Mouse (Mus musculus) frontal cortex, adult (tissue): ENCODE measurements around the gene Palm.

Experiments
- ATAC-seq: cut with Nextera tagmentation; 2 replicates; pipeline ENCODE4 v1.9.2; 2017; ENCODE audit warnings: mild to moderate bottlenecking, moderate library complexity, mixed read lengths; ENCODE audit not compliant: low TSS enrichment

The Palm gene

GRCm38 (mm10) chr10:79772320-79772719, 21.1 kb upstream of the Palm start:
- ATAC-seq, result no peak

DNA sequence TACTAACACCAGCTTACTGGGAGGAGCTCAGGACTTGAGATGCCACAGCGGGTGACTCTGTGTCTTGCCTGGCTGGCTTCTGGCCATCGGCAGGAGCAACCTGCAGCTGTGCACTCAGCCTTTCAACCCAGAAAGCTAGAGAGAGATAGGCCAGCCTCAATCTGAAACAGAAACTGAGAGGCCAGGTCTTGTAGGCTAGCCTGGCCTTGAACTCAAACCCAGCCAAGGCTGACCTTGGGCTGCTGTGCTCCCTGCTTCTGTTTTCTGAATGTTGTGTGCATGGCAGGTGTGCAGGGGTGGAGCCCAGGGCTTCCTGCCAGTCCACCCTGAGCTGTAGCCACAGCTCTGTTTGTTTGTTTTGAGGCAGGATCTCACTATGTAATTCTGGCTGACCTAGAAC, 20.2 kb upstream of the Palm start:
- ATAC-seq, result no peak

DNA sequence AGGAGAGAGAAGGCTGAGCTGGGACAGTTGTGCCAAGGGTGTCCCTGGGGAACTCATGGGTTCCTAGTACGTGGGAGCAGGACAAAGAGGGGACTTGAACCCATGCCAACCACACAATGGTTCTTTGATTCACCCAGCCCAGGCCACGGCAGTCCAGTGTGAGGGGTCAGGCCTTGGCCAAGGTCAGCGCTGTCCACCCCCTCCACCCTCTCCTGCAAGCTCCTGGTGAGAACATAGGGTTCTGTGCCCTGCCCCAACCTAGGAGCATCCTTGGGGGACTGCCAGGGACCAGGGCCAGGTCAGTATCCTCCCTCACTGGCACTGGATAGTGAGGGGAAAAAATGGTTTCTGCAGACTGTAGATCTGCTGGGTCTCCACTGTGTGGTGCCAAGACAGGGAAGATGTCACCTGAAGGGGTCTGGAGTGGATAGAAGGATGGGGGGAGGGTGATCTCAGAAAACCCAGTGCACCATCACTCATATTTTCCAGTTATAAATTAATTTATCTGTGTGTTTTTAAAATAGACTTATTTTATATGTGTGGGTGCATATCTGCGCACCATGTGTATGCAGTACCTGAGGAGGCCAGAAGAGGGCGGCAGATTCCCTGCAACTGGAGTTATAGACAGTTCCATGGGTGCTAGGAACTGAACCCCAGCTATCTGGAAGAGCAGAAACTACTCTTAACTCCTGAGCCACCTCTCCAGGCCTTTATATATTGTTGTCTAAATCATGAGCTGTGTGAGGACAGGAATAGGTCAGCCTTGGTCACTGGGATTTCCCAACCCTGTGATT, 18.7 kb upstream of the Palm start:
- no peak for ATAC-seq

DNA sequence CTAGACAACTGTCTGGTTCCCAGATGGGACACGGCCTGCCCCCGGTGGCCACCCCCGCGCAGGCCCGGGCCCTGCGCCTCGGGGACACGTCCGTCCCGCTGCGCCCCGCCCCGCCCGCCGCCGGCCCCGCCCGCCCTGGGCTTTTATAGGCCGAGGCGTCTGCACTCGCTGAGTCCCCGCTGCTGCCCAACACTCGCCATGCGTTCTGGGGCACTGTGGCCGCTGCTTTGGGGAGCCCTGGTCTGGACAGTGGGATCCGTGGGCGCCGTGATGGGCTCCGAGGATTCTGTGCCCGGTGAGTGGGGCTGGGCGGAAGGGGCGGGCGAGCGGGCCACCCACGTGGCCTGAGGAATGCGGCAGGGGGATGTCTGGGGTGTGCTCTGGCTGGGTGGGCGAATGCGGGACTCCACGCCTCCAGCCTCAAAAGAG, 16.3 kb upstream of the Palm start, which contains the start of gene Fstl3:
Gene Fstl3 (plus strand): TSS at position 170 of the 429 bp plus-strand sequence.
- ATAC-seq, result no peak

- no peak for ATAC-seq
These were observed 15.4 kb upstream of the Palm start for GRCm38 (mm10) chr10:79778006-79778405.

- no peak for ATAC-seq
These were observed 14.2 kb upstream of the Palm start for GRCm38 (mm10) chr10:79779193-79779592.

DNA sequence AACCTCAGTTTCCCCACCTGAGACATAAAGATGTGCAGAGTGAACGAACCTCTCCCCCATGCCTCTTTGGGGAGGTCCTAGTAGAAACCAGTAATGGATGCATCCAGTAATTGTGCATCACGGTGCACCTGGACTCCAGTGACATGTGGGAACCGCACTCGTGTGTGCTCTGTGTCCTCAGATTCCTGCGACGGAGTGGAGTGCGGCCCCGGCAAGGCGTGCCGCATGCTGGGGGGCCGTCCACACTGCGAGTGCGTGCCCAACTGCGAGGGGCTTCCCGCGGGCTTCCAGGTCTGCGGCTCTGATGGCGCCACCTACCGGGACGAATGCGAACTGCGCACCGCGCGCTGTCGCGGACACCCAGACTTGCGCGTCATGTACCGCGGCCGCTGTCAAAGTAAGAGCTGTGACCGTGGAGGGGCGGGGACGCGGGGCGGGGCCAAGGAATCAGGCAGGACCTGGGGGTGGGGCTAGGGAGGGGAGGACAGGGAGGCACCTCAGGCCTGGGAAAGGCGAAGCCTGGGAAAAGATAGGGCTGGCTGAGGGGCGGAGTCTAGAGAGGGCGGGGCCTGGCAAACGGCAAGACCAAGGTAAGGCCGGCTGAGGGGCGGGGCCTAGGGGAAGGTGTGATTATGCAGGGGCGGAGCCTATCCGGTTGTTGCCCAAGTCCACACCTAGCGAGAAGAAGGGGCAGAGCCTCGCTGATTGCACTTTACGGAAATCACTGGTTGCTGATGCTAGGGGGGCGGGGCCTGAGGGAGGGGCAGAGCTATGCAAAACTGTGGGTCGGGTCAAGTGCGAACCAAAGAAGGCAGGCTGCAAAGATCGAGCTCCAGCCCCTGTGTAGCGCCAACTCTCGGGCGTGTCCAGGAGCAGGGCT, 13.3 kb upstream of the Palm start:
- peak; percentile 74 for ATAC-seq

DNA sequence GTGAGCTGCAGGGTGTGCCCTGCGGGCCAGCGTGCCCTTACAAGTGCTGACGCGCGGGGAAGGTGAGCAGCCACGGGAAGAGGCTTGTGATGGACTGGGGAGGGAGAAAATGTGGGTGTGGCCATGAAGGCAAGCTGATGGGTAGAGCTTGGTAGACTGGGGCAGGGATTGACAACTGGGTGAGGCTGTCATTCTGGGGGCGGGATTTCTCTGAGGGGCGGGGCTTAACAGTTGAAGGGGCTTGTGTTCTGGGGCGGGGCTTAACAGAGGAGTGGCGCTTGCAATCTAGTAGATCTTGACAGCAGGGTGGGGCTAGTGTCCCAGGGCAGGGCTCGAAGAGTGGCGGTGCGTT, 12.7 kb upstream of the Palm start:
- peak; percentile 57 for ATAC-seq

DNA sequence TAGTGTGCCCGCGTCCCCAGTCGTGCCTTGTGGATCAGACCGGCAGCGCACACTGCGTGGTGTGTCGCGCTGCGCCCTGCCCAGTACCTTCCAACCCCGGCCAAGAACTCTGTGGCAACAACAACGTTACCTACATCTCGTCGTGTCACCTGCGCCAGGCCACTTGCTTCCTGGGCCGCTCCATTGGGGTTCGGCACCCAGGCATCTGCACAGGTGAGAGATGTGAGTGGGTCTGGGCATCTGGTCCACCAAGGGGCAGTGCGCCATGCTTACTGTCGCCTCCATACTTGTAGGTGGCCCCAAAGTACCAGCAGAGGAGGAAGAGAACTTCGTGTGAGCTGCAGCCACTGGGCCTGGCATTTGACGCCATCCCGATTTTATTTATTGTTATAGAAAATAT, 12.2 kb upstream of the Palm start:
- no peak for ATAC-seq

DNA sequence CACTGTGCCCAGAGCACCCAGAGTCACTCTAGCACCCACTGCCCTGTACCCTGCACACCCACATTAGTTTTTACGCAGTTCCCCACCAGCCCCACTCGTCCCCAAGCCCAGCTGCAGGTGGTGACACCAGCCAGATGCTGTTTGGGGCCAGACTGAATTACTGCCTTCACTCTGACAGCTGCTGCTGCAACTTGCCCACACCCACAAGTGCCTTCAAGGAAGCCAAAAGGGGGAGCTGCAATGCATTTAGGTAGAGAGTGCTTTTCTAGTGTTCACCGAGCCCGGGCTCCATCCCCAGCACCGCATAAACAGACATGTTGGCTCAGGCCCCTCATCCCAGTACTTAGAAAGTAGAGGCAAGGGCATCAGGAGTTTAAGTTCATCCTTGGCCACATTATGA, 11.4 kb upstream of the Palm start:
- no peak for ATAC-seq

GRCm38 (mm10) chr10:79783050-79783449, 10.3 kb upstream of the Palm start:
- no peak for ATAC-seq

DNA sequence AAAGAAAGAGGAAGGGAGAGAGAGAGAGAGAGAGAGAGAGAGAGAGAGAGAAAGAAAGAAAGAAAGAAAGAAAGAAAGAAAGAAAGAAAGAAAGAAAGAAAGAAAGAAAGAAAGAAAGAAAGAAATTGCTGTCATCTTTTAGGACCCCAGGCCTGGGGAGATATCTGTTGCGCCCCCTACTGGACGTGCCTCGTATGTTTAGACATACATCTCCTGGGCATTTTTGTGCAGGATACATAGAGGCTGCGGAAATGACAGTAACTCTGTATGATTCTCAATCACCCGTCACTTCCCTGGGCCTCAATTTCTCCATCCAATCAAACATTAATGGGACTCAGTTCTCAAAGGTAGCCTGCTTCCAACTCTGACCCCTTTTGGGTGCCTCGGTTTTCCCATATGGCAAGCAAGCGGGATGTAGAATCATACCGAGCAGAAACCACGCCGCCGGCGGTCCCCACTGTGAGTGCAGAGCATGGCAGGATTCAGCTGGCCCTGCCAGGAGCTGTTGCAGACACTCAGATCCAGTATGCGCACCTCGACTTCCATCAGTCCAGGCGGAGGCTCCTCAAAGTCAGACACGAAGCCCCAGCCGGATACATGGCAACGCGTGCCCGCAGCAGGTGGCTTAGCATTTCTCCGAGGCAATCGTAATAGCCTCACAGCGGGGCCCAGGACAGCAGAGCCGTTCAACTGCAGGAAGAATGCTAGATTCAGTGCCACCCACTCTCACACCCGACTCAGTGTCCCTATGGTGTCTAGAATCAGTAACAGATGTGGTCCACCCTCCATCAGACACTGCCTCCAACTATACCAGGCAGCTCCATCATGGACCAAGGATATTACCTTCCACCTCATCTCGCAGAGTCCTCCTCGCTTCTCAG, 9.2 kb upstream of the Palm start:
- peak; percentile 7; the same call in 1 of the 2 replicates for ATAC-seq

DNA sequence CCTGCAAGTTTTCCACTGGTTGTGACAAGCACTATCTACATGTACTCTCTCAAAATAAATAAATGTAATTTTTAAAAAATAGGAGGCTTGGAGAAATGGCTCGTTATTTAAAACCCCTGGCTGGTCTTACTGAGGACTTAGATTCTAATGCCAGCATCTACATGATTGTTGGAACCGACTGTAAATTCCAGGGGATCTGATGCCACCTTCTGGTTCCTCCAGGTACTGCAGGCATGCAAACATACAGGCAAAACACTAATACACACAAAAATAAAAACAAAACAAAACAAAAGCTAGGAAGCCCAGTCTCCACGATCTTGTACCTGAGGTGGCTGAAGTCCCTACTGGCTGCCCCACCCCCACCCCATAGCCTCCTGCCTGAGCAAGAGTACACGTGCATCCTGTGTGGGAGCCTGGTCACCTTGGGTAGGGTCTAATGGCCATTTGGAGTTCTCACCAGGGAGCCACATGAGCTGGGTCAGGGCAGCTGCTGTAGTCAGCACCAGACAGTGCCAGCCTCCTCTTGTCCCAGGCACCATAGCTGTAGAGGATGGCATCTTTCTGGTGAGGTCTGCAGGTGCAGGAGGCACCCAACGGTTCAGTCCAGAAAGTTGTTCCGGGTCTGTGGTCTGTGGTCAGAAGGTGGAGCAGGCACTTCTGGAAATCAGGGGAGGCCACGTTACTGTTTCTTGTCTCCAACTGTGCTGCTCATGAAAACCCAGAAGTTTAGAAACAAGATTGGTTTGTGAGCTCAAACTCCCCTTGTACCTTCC, 4.8 kb upstream of the Palm start:
- ATAC-seq, result no peak

DNA sequence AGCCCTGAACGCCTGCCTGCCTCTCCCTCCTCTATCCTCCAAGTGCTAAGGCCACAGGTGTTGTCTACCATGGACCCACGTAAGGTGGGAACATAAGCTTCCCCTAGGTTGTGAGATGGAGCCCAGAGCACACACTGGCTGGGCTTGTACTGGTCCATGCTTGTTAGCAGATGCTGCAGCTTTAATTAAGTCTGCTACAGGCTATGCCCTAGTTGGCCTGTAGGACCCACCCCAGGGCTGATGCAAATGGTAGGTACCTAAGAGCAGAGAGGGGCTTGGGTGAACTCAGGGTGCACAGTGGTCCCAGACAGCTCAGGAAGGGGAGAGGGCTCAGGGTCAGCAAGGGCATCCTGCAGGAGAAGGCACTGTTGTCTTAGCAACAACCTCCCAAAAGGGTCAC, 3.8 kb upstream of the Palm start:
- no peak for ATAC-seq

DNA sequence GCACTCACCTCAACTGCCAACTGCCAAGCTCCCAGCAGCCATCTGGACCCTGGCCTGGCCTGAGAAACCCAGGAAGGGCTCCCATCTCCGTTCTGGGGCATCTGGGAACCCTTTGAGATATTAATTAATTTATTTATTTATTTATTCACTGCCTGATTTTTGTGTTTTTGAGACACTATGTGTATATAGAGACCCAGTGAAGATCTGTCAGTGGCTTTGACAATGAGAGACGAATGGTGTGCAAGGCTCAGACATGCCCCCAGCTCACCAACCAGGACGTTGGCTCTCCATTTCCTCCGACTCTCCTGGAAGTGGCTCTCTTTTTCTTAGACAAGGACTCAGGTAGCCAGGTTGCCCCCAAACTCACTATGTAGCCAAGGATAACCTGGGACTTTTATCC, 2.5 kb upstream of the Palm start, which contains the start of gene Prss57:
Gene Prss57 (minus strand): TSS at position 101 of the 400 bp plus-strand sequence.
- ATAC-seq, result no peak

DNA sequence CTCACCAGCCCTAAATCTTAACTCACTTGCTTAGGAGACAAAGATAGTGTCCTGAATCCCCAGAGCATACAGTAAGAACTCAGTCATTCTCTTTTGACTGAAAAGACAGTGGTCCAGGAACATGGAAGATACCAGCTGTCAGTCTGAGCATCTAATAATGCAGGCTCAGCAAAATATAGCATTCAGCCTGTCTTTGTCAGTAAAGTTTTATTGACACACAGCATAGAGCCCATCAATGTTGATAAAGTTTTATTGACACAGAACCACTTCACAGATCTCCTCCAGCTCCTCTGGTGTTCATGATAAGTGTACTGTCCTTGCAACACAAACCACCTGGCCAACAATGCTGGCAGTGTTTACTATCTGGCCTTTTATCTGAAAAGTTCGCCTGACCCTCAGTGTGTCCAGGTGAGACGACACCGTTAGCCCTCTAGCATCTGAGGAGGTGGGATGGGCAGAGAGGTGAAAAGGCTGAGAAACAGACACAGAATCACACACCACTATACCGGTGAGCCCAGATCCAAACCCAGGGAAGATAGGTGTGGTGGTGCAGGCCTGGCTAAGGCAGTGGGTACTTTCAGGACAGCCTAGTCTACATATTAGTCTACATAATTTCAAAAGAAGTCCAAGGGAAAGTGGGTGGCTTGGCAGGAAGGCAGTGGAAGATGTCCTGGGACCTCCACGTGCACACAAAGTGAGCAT, 882 bp upstream of the Palm start:
- no peak for ATAC-seq

- peak; percentile 48 for ATAC-seq
These were observed 542 bp downstream of the Palm start for GRCm38 (mm10) chr10:79793738-79794490.

GRCm38 (mm10) chr10:79794491-79794931, 1.1 kb downstream of the Palm start:
- peak; percentile 20; the same call in 1 of the 2 replicates for ATAC-seq

GRCm38 (mm10) chr10:79795905-79796304, 2.5 kb downstream of the Palm start:
- ATAC-seq, result no peak

DNA sequence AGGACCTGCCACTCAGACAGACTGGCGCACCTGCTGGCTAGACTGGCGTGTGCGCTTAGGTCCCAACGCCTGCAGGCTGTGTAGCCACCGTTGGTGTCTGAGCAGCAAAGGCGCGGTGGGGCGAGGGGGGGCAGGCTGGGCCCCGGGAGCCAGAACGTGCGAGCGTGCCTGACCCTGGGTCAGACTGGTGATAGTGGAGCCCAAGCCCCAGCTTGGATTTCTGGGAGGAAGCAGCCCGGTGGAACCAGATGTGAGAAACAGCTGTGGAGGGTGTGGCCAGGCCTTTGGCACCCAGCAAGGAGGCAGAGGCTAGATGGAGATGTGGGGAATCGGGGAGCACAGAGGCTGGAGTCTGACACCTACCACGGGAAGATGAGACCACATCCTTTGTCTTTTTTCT, 4.0 kb downstream of the Palm start:
- no peak for ATAC-seq
